Mouse (Mus musculus) heart, postnatal 0 days (tissue): ENCODE data around the gene Hoxa6. TPM values are rescaled to one million over a fixed set of nuclear protein-coding genes. Genes with fewer than 3 reads are reported as not detected.

Source experiments
- ATAC-seq: fragments of 200-750 bp; cut with Nextera tagmentation; 2 replicates; pipeline ENCODE4 v1.8.0; 2017; ENCODE audit warnings: low read depth, moderate number of reproducible peaks, moderate library complexity; ENCODE audit not compliant: insufficient read depth
- DNase-seq: peaks from one replicate; pipeline ENCODE4 v3.0.0-alpha.2; 2016; ENCODE audit warnings: low spot score
- H3K27ac ChIP-seq: fragments of 300-500 bp; sonication (generic); 2 replicates; pipeline ENCODE4 v1.5.1; 2014; ENCODE audit warnings: low read depth, mild to moderate bottlenecking
- H3K27me3 ChIP-seq: fragments of 300-500 bp; sonication (generic); 2 replicates; pipeline ENCODE4 v1.6.1; 2014; ENCODE audit warnings: low read length, mixed read lengths; ENCODE audit not compliant: control insufficient read depth, insufficient read depth
- H3K36me3 ChIP-seq: fragments of 300-500 bp; sonication (generic); replicated peaks from 2 replicates; pipeline ENCODE4 v1.6.1; 2014; ENCODE audit warnings: low read length, mixed read lengths; ENCODE audit not compliant: control insufficient read depth, insufficient read depth
- H3K4me1 ChIP-seq: fragments of 300-500 bp; sonication (generic); 2 replicates; pipeline ENCODE4 v1.6.1; 2014; ENCODE audit warnings: antibody characterized with exemption; ENCODE audit not compliant: control insufficient read depth, insufficient read depth
- H3K4me2 ChIP-seq: fragments of 300-500 bp; sonication (generic); 2 replicates; pipeline ENCODE4 v1.6.1; 2014; ENCODE audit warnings: low read depth, mild to moderate bottlenecking, low read length, moderate library complexity
- H3K4me3 ChIP-seq: fragments of 300-500 bp; sonication (generic); 2 replicates; pipeline ENCODE4 v1.5.1; 2014; ENCODE audit warnings: low read depth, low read length
- H3K9ac ChIP-seq: fragments of 300-500 bp; sonication (generic); replicated peaks from 2 replicates; pipeline ENCODE4 v1.6.1; 2014; ENCODE audit warnings: low read depth, low read length, mixed read lengths
- H3K9me3 ChIP-seq: fragments of 300-500 bp; sonication (generic); replicated peaks from 2 replicates; pipeline ENCODE4 v1.6.1; 2016; ENCODE audit warnings: low read length; ENCODE audit not compliant: control insufficient read depth
- CTCF ChIP-seq: IDR thresholded peaks from 2 replicates; pipeline ENCODE4 v1.5.1; 2016; ENCODE audit warnings: antibody characterized with exemption, control low read depth, low read depth
- EP300 ChIP-seq: IDR thresholded peaks from 2 replicates; pipeline ENCODE4 v1.6.1; 2016; ENCODE audit warnings: antibody characterized with exemption, low read depth
- WGBS: fragments of 180-500 bp; shearing (Covaris S2); extraction: QIAGEN DNeasy Blood & Tissue Kit; methylation state at CpG from one replicate; pipeline ENCODE4 v1.1.7; 2014; 5-methylcytosine and 5-hydroxymethylcytosine counted together
- polyA plus RNA-seq: library from polyadenylated mRNA; unstranded; fragments of >200 nt; fragmentation: Nextera tagmentation; extraction: Ambion mirVana; gene quantifications from 2 replicates; pipeline ENCODE4 v1.2.1, GENCODE M21; 2015
- total RNA-seq: library from RNA; depleted of rRNA; stranded (reverse); fragments of >200 nt; gene quantifications from 2 replicates; pipeline ENCODE4 v1.2.3, GENCODE M21; 2014; ENCODE audit warnings: low replicate concordance

Hoxa6 gene
- total and polyA plus RNA-seq, 2 experiments from 2014 or later, result not detected

GRCm38 (mm10) chr6:52186500-52186899 lies 22.0 kb downstream of the Hoxa6 start:
- Histone ChIP-seq H3K4me1 (no peaks in the 10 kb centered on the region), H3K27ac (no peak overlapping the region), H3K4me3 (no peak overlapping the region), H3K4me2 (no peak overlapping the region), H3K27me3 (peaks cover 100% of the 10 kb centered on the region), H3K9ac (no peak overlapping the region), H3K36me3 (no peaks in the 10 kb centered on the region), H3K9me3 (no peaks in the 10 kb centered on the region)
- 24% methylated on average over 1 of the region's 1 CpGs for WGBS
- ATAC-seq, result no peak
- no peak for DNase-seq
- TF ChIP-seq EP300 (no peak), CTCF (no peak)

- Histone ChIP-seq H3K27ac (no peak overlapping the region), H3K9ac (no peak overlapping the region), H3K4me2 (no peak overlapping the region), H3K36me3 (no peaks in the 10 kb centered on the region), H3K4me1 (no peaks in the 10 kb centered on the region), H3K4me3 (no peak overlapping the region), H3K27me3 (peaks cover 100% of the 10 kb centered on the region), H3K9me3 (no peaks in the 10 kb centered on the region)
- DNase-seq (no peak), ATAC-seq (no peak)
- TF ChIP-seq CTCF (no peak), EP300 (no peak)
- 19% methylated on average over 3 of the region's 3 CpGs for WGBS
Measured at GRCm38 (mm10) chr6:52185834-52186233, 22.7 kb downstream of the Hoxa6 start.

GRCm38 (mm10) chr6:52185222-52185621 lies 23.3 kb downstream of the Hoxa6 start:
- Histone ChIP-seq H3K27me3 (peaks cover 100% of the 10 kb centered on the region), H3K9ac (no peak overlapping the region), H3K9me3 (no peaks in the 10 kb centered on the region), H3K4me3 (no peak overlapping the region), H3K4me2 (no peak overlapping the region), H3K27ac (no peak overlapping the region), H3K36me3 (no peaks in the 10 kb centered on the region), H3K4me1 (no peaks in the 10 kb centered on the region)
- TF ChIP-seq EP300 (no peak), CTCF (no peak)
- WGBS, result 6% methylated on average over 19 of the region's 19 CpGs
- ATAC-seq, result no peak
- DNase-seq, result no peak

- H3K27me3 ChIP-seq, result peaks cover 100% of the 10 kb centered on the region
- DNase-seq (no peak), ATAC-seq (no peak)
- no peak overlapping the region for H3K9ac ChIP-seq
- WGBS, result 6% methylated on average over 6 of the region's 6 CpGs
- H3K27ac ChIP-seq, result no peak overlapping the region
- H3K4me2 ChIP-seq, result no peak overlapping the region
- H3K9me3 ChIP-seq, result no peaks in the 10 kb centered on the region
- H3K4me3 ChIP-seq, result no peak overlapping the region
- no peak for TF ChIP-seq CTCF
- TF ChIP-seq EP300, result no peak
- H3K4me1 ChIP-seq, result no peaks in the 10 kb centered on the region
- H3K36me3 ChIP-seq, result no peaks in the 10 kb centered on the region
Measured at GRCm38 (mm10) chr6:52184668-52185067, 23.9 kb downstream of the Hoxa6 start.

GRCm38 (mm10) chr6:52183311-52184080 lies 25.0 kb downstream of the Hoxa6 start:
- peaks cover 100% of the 10 kb centered on the region for H3K27me3 ChIP-seq
- ATAC-seq (no peak), DNase-seq (no peak)
- no peak overlapping the region for H3K4me3 ChIP-seq
- H3K4me1 ChIP-seq, result no peaks in the 10 kb centered on the region
- H3K36me3 ChIP-seq, result no peaks in the 10 kb centered on the region
- H3K27ac ChIP-seq, result no peak overlapping the region
- TF ChIP-seq CTCF, result no peak
- TF ChIP-seq EP300, result no peak
- no peak overlapping the region for H3K4me2 ChIP-seq
- 18% methylated on average over 10 of the region's 10 CpGs for WGBS
- no peaks in the 10 kb centered on the region for H3K9me3 ChIP-seq
- no peak overlapping the region for H3K9ac ChIP-seq

- H3K27ac ChIP-seq, result no peak overlapping the region
- no peak overlapping the region for H3K9ac ChIP-seq
- no peak overlapping the region for H3K4me2 ChIP-seq
- no peak for TF ChIP-seq CTCF
- no peak for TF ChIP-seq EP300
- DNase-seq (no peak), ATAC-seq (no peak)
- WGBS, result 19% methylated on average over 1 of the region's 1 CpGs
- H3K4me3 ChIP-seq, result no peak overlapping the region
- peaks cover 100% of the 10 kb centered on the region for H3K27me3 ChIP-seq
- H3K9me3 ChIP-seq, result no peaks in the 10 kb centered on the region
- H3K36me3 ChIP-seq, result no peaks in the 10 kb centered on the region
- H3K4me1 ChIP-seq, result no peaks in the 10 kb centered on the region
Measured at GRCm38 (mm10) chr6:52182793-52183192, 25.7 kb downstream of the Hoxa6 start.
